Mouse (Mus musculus) ovary, postnatal 14 days (tissue): ENCODE results near the gene Wdr95.
"Not testable (repeated sequence)": the region's sequence is repeated elsewhere in the genome, so short reads cannot be mapped to it uniquely, and the experiment has no call there.

Experiments
- DNase-seq: peaks from one replicate; pipeline ENCODE4 v3.0.0; 2022; ENCODE audit warnings: low spot score

Wdr95 gene

GRCm38 (mm10) chr5:149517116-149517515 lies 11.4 kb upstream of the Wdr95 start:
- DNase-seq: no peak

- DNase-seq: no peak
These were observed 7.7 kb upstream of the Wdr95 start for GRCm38 (mm10) chr5:149520806-149521205.

GRCm38 (mm10) chr5:149523856-149524241 lies 4.6 kb upstream of the Wdr95 start:
- DNase-seq: no peak

GRCm38 (mm10) chr5:149524242-149524858 lies 4.1 kb upstream of the Wdr95 start:
- peak; percentile 74 for DNase-seq

- DNase-seq: no peak
These were observed 3.3 kb upstream of the Wdr95 start for GRCm38 (mm10) chr5:149525055-149525785.

GRCm38 (mm10) chr5:149526467-149526951 lies 2.0 kb upstream of the Wdr95 start:
- peak; percentile 26 for DNase-seq

GRCm38 (mm10) chr5:149527292-149527691 lies 1.2 kb upstream of the Wdr95 start:
- DNase-seq: not testable (repeated sequence)

- no peak for DNase-seq
These were observed 5.4 kb downstream of the Wdr95 start for GRCm38 (mm10) chr5:149533847-149534246.

GRCm38 (mm10) chr5:149536005-149536404 lies 7.5 kb downstream of the Wdr95 start:
- DNase-seq: no peak

- no peak for DNase-seq
These were observed 9.5 kb downstream of the Wdr95 start for GRCm38 (mm10) chr5:149537796-149538511.

GRCm38 (mm10) chr5:149538531-149538930 lies 10.1 kb downstream of the Wdr95 start:
- DNase-seq: no peak

GRCm38 (mm10) chr5:149539051-149539450 lies 10.6 kb downstream of the Wdr95 start:
- DNase-seq: no peak

- no peak for DNase-seq
These were observed 22.7 kb downstream of the Wdr95 start for GRCm38 (mm10) chr5:149551179-149551578.

GRCm38 (mm10) chr5:149552742-149553141 lies 24.3 kb downstream of the Wdr95 start:
- DNase-seq: no peak

- no peak for DNase-seq
These were observed 24.9 kb downstream of the Wdr95 start for GRCm38 (mm10) chr5:149553373-149553772.

GRCm38 (mm10) chr5:149554397-149554796 lies 25.9 kb downstream of the Wdr95 start:
- DNase-seq: no peak

GRCm38 (mm10) chr5:149560903-149561588 lies 32.6 kb downstream of the Wdr95 start:
- DNase-seq: no peak

- DNase-seq: no peak
These were observed 37.5 kb downstream of the Wdr95 start for GRCm38 (mm10) chr5:149566026-149566425.

GRCm38 (mm10) chr5:149566957-149567356 lies 38.5 kb downstream of the Wdr95 start:
- no peak for DNase-seq

GRCm38 (mm10) chr5:149568993-149569392 lies 40.5 kb downstream of the Wdr95 start:
- DNase-seq: no peak

- DNase-seq: no peak
These were observed 48.5 kb downstream of the Wdr95 start for GRCm38 (mm10) chr5:149576977-149577376.

GRCm38 (mm10) chr5:149577449-149577848 lies 49.0 kb downstream of the Wdr95 start:
- no peak for DNase-seq
